Mouse (Mus musculus): ENCODE data around the gene Farp1.

GRCm38 (mm10) chr14:121314934-121315333, 279.9 kb downstream of the Farp1 start:
- TF ChIP-seq CTCF (IDR thresholded peaks at IDR 0.05; ENCODE audit: control insufficient read depth, insufficient read depth, insufficient read length): no peak
- no peak for TF ChIP-seq CEBPB (IDR thresholded peaks at IDR 0.05; ENCODE audit: low read depth)
- no peak for TF ChIP-seq USF1 (IDR thresholded peaks at IDR 0.05; ENCODE audit: low read depth)
- TF ChIP-seq MYOD1 (IDR thresholded peaks at IDR 0.05; ENCODE audit: control insufficient read depth, insufficient read length, low read depth): no peak
- no peak for TF ChIP-seq FOSL1 (IDR thresholded peaks at IDR 0.05; ENCODE audit: insufficient read depth, low read length, poor library complexity, severe bottlenecking)
- TF ChIP-seq MAX (IDR thresholded peaks at IDR 0.05): no peak
